Mouse (Mus musculus) thymus, adult 2 months (tissue): ENCODE results near the gene Gm29797. TPM values are rescaled to one million over a fixed set of nuclear protein-coding genes. Genes with fewer than 3 reads are reported as not detected.

Experiments
- DNase-seq: peaks from one replicate; pipeline ENCODE4 v3.0.0; 2021
- H3K27ac ChIP-seq: fragments of 200-500 bp; 2 replicates; pipeline ENCODE4 v1.5.1; 2012; ENCODE audit warnings: low read length, control low read depth; ENCODE audit not compliant: control insufficient read depth, insufficient read depth
- H3K27me3 ChIP-seq: fragments of 200-500 bp; 2 replicates; pipeline ENCODE4 v1.6.1; 2012; ENCODE audit warnings: mild to moderate bottlenecking, low read length, moderate library complexity, mixed read lengths; ENCODE audit not compliant: control insufficient read depth, insufficient read depth
- H3K36me3 ChIP-seq: fragments of 200-500 bp; 2 replicates; pipeline ENCODE4 v1.6.1; 2012; ENCODE audit warnings: mild to moderate bottlenecking, low read length, moderate library complexity; ENCODE audit not compliant: control insufficient read depth, insufficient read depth
- H3K4me1 ChIP-seq: fragments of 200-500 bp; replicated peaks from 2 replicates; pipeline ENCODE4 v1.6.1; 2012; ENCODE audit warnings: low read length; ENCODE audit not compliant: control insufficient read depth, insufficient read depth
- H3K4me3 ChIP-seq: fragments of 200-500 bp; 2 replicates; pipeline ENCODE4 v1.5.1; 2012; ENCODE audit warnings: mild to moderate bottlenecking, low read length, control low read depth, moderate library complexity; ENCODE audit not compliant: control insufficient read depth, insufficient read depth
- CTCF ChIP-seq: fragments of 200-500 bp; IDR thresholded peaks from 2 replicates; pipeline ENCODE4 v1.5.1; 2012; ENCODE audit warnings: mild to moderate bottlenecking, control low read depth, low read length, moderate library complexity, borderline replicate concordance; ENCODE audit not compliant: control insufficient read depth, poor library complexity, insufficient read depth; ENCODE audit errors: extremely low read depth
- POLR2A ChIP-seq: fragments of 200-500 bp; IDR thresholded peaks from 2 replicates; pipeline ENCODE4 v1.6.1; 2012; ENCODE audit warnings: mild to moderate bottlenecking, low read length, control low read depth, moderate library complexity; ENCODE audit not compliant: control insufficient read depth, poor library complexity, insufficient read depth; ENCODE audit errors: extremely low read depth
- WGBS: fragments of 180-500 bp; shearing (Covaris S2); methylation state at CpG from one replicate; pipeline ENCODE4 v1.1.7; 2018; 5-methylcytosine and 5-hydroxymethylcytosine counted together
- polyA plus RNA-seq: library from polyadenylated mRNA; depleted of rRNA; stranded (reverse); fragments of >200 nt; gene quantifications from 2 replicates; pipeline ENCODE4 v1.2.3, GENCODE M21; 2012

Gm29797 gene
- polyA plus RNA-seq, 1 experiment, result 1.0 TPM

GRCm38 (mm10) chr2:181691083-181691482 is 34.2 kb downstream of the Gm29797 start:
- Histone ChIP-seq H3K27me3 (no peaks in the 10 kb centered on the region), H3K27ac (no peak overlapping the region), H3K36me3 (0 out of 2 replicates have a peak, but pooled peaks cover 5% of the 10 kb centered on the region), H3K4me3 (no peak overlapping the region), H3K4me1 (peaks cover 36% of the 10 kb centered on the region)
- TF ChIP-seq CTCF, result no peak
- TF ChIP-seq POLR2A, result no peak
- WGBS, result 82% methylated on average over 6 of the region's 6 CpGs
- DNase-seq, result no peak

- TF ChIP-seq POLR2A (no peak), CTCF (no peak)
- Histone ChIP-seq H3K4me1 (peaks cover 36% of the 10 kb centered on the region), H3K36me3 (0 out of 2 replicates have a peak, but pooled peaks cover 5% of the 10 kb centered on the region), H3K4me3 (peak overlapping the region; percentile 20), H3K27me3 (no peaks in the 10 kb centered on the region), H3K27ac (no peak overlapping the region; the same call in 1 of the 2 replicates)
- DNase-seq, result peak; percentile 49
- WGBS, result 13% methylated on average over 4 of the region's 4 CpGs
Measured at GRCm38 (mm10) chr2:181691571-181691970, 34.7 kb downstream of the Gm29797 start.

- Histone ChIP-seq H3K36me3 (0 out of 2 replicates have a peak, but pooled peaks cover 5% of the 10 kb centered on the region), H3K4me1 (peaks cover 36% of the 10 kb centered on the region), H3K27ac (no peak overlapping the region), H3K27me3 (no peaks in the 10 kb centered on the region), H3K4me3 (peak overlapping the region; percentile 77; the same call in 1 of the 2 replicates)
- TF ChIP-seq POLR2A, result no peak
- TF ChIP-seq CTCF, result no peak
- no peak for DNase-seq
- WGBS, result 70% methylated on average over 3 of the region's 3 CpGs
Measured at GRCm38 (mm10) chr2:181692304-181692703, 35.5 kb downstream of the Gm29797 start.

- peak within 1 kb of the TSS; percentile 77 for H3K4me3 ChIP-seq
- H3K27ac ChIP-seq, result peak within 1 kb of the TSS; percentile 36; the same call in 1 of the 2 replicates
- peaks cover 36% of the 10 kb centered on the region for H3K4me1 ChIP-seq
- DNase-seq, result peak; percentile 90
- H3K27me3 ChIP-seq, result no peaks in the 10 kb centered on the region
- TF ChIP-seq POLR2A (peak; percentile 87), CTCF (no peak; the same call in 1 of the 2 replicates)
- under 1% methylated on average over 73 of the region's 75 CpGs for WGBS
- H3K36me3 ChIP-seq, result 0 out of 2 replicates have a peak, but pooled peaks cover 5% of the 10 kb centered on the region
Measured at GRCm38 (mm10) chr2:181693339-181694280, 36.8 kb downstream of the Gm29797 start, which contains the start of gene Rgs19. Rgs19 (minus strand) TSS chr2:181693977.

- no peaks in the 10 kb centered on the region for H3K27me3 ChIP-seq
- H3K4me3 ChIP-seq, result no peak overlapping the region
- H3K4me1 ChIP-seq, result peaks cover 36% of the 10 kb centered on the region
- DNase-seq, result no peak
- 76% methylated on average over 3 of the region's 3 CpGs for WGBS
- no peaks in the 10 kb centered on the region for H3K36me3 ChIP-seq
- no peak overlapping the region for H3K27ac ChIP-seq
- no peak for TF ChIP-seq CTCF
- TF ChIP-seq POLR2A, result no peak
Measured at GRCm38 (mm10) chr2:181694581-181694980, 37.7 kb downstream of the Gm29797 start.

DNA sequence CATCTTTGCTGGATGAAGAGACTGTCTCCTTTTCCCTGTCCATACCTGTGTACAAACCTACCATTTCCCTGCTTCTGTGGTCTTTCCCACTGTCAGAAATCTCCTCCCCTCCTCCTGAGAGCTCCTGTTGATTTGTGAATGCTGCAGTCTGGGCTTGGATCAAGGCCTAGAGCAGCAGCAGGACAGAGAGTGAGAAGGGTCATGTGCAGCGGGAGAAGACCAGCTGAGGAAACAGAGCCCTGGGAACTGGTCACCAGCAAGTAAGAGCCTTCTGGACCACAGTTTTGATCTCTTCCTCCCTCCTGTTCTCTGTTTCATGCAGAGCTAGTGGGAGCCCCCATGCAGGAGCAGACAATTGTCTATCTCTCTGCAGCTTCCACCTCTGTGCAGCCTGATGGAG is 38.9 kb downstream of the Gm29797 start:
- WGBS, result 84% methylated on average over 1 of the region's 1 CpGs
- DNase-seq, result no peak
- Histone ChIP-seq H3K4me1 (peaks cover 30% of the 10 kb centered on the region), H3K4me3 (no peak overlapping the region), H3K36me3 (no peaks in the 10 kb centered on the region), H3K27ac (no peak overlapping the region), H3K27me3 (no peaks in the 10 kb centered on the region)
- TF ChIP-seq CTCF (no peak), POLR2A (no peak)
